Mouse (Mus musculus) kidney, embryonic 16.5 days (tissue): ENCODE results near the gene Rufy2. TPM values are rescaled to one million over a fixed set of nuclear protein-coding genes. Genes with fewer than 3 reads are reported as not detected.
A peak's percentile ranks its signal among the peaks of the same experiment; 100 is the strongest.
"Not testable (repeated sequence)": the region's sequence is repeated elsewhere in the genome, so short reads cannot be mapped to it uniquely, and the experiment has no call there.

ENCODE experiments used
- ATAC-seq: fragments of 200-750 bp; cut with Nextera tagmentation; 2 replicates; pipeline ENCODE4 v1.8.0; 2017; ENCODE audit warnings: moderate TSS enrichment; ENCODE audit not compliant: low FRiP score, low TSS enrichment
- H3K27ac ChIP-seq: fragments of 300-500 bp; sonication (generic); 2 replicates; pipeline ENCODE4 v1.5.1; 2014; ENCODE audit warnings: low read length
- H3K27me3 ChIP-seq: fragments of 300-500 bp; sonication (generic); 2 replicates; pipeline ENCODE4 v1.6.1; 2014; ENCODE audit warnings: low read length, control low read depth, mixed read lengths; ENCODE audit not compliant: insufficient read depth
- H3K36me3 ChIP-seq: fragments of 300-500 bp; sonication (generic); 2 replicates; pipeline ENCODE4 v1.6.1; 2014; ENCODE audit warnings: low read length, control low read depth, mixed read lengths; ENCODE audit not compliant: insufficient read depth
- H3K4me1 ChIP-seq: fragments of 300-500 bp; sonication (generic); 2 replicates; pipeline ENCODE4 v1.6.1; 2014; ENCODE audit warnings: low read length, control low read depth, mixed read lengths; ENCODE audit not compliant: insufficient read depth
- H3K4me2 ChIP-seq: fragments of 300-500 bp; sonication (generic); replicated peaks from 2 replicates; pipeline ENCODE4 v1.6.1; 2014; ENCODE audit warnings: low read depth, low read length
- H3K4me3 ChIP-seq: fragments of 300-500 bp; sonication (generic); 2 replicates; pipeline ENCODE4 v1.5.1; 2014; ENCODE audit warnings: mild to moderate bottlenecking, low read length
- H3K9ac ChIP-seq: fragments of 300-500 bp; sonication (generic); replicated peaks from 2 replicates; pipeline ENCODE4 v1.6.1; 2014; ENCODE audit warnings: low read length
- H3K9me3 ChIP-seq: fragments of 300-500 bp; sonication (generic); 2 replicates; pipeline ENCODE4 v1.6.1; 2016; ENCODE audit warnings: low read length, control low read depth
- WGBS: fragments of 180-500 bp; shearing (Covaris S2); extraction: QIAGEN DNeasy Blood & Tissue Kit; methylation state at CpG from one replicate; pipeline ENCODE4 v1.1.7; 2014; 5-methylcytosine and 5-hydroxymethylcytosine counted together
- polyA plus RNA-seq: library from polyadenylated mRNA; unstranded; fragments of >200 nt; fragmentation: Nextera tagmentation; extraction: Ambion mirVana; gene quantifications from 2 replicates; pipeline ENCODE4 v1.2.1, GENCODE M21; 2015

Rufy2 gene
- polyA plus RNA-seq, 1 experiment from 2014 or later = 23.0 TPM

GRCm38 (mm10) chr10:63039867-63040628 is 60.0 kb downstream of the Rufy2 start:
- no peak overlapping the region for H3K4me2 ChIP-seq
- WGBS = 87% methylated on average over 5 of the region's 5 CpGs
- no peak overlapping the region; the same call in 1 of the 2 replicates for H3K27ac ChIP-seq
- ATAC-seq = no peak
- H3K27me3 ChIP-seq = no peaks in the 10 kb centered on the region
- no peak overlapping the region for H3K4me3 ChIP-seq
- no peak overlapping the region for H3K9ac ChIP-seq
- H3K4me1 ChIP-seq = no peaks in the 10 kb centered on the region
- H3K36me3 ChIP-seq = no peaks in the 10 kb centered on the region
- no peaks in the 10 kb centered on the region for H3K9me3 ChIP-seq

- Histone ChIP-seq H3K9me3 (no peaks in the 10 kb centered on the region), H3K36me3 (no peaks in the 10 kb centered on the region), H3K27ac (no peak overlapping the region), H3K4me3 (no peak overlapping the region), H3K9ac (no peak overlapping the region), H3K27me3 (no peaks in the 10 kb centered on the region), H3K4me1 (no peaks in the 10 kb centered on the region), H3K4me2 (no peak overlapping the region)
- ATAC-seq = no peak
- 75% methylated on average over 3 of the region's 3 CpGs for WGBS
Observed at GRCm38 (mm10) chr10:63043154-63043553, 63.1 kb downstream of the Rufy2 start.

- Histone ChIP-seq H3K4me1 (no peaks in the 10 kb centered on the region), H3K4me3 (no peak overlapping the region), H3K27ac (no peak overlapping the region), H3K36me3 (no peaks in the 10 kb centered on the region), H3K9me3 (no peaks in the 10 kb centered on the region), H3K27me3 (no peaks in the 10 kb centered on the region), H3K9ac (no peak overlapping the region), H3K4me2 (no peak overlapping the region)
- ATAC-seq = no peak
- WGBS = 83% methylated on average over 8 of the region's 8 CpGs
Observed at GRCm38 (mm10) chr10:63047751-63048150, 67.7 kb downstream of the Rufy2 start.

GRCm38 (mm10) chr10:63049106-63049505 is 69.1 kb downstream of the Rufy2 start:
- Histone ChIP-seq H3K27ac (no peak overlapping the region), H3K4me3 (no peak overlapping the region), H3K4me1 (no peaks in the 10 kb centered on the region), H3K27me3 (no peaks in the 10 kb centered on the region), H3K9me3 (no peaks in the 10 kb centered on the region), H3K9ac (no peak overlapping the region), H3K36me3 (no peaks in the 10 kb centered on the region), H3K4me2 (no peak overlapping the region)
- 83% methylated on average over 1 of the region's 2 CpGs for WGBS
- ATAC-seq = no peak

- Histone ChIP-seq H3K4me3 (no peak overlapping the region), H3K9me3 (no peaks in the 10 kb centered on the region), H3K4me1 (no peaks in the 10 kb centered on the region), H3K36me3 (no peaks in the 10 kb centered on the region), H3K27me3 (no peaks in the 10 kb centered on the region), H3K27ac (no peak overlapping the region), H3K4me2 (no peak overlapping the region), H3K9ac (no peak overlapping the region)
- ATAC-seq = no peak
- 73% methylated on average over 7 of the region's 7 CpGs for WGBS
Observed at GRCm38 (mm10) chr10:63051267-63051666, 71.2 kb downstream of the Rufy2 start.

GRCm38 (mm10) chr10:63052011-63052410 is 72.0 kb downstream of the Rufy2 start:
- Histone ChIP-seq H3K9me3 (no peaks in the 10 kb centered on the region), H3K27me3 (no peaks in the 10 kb centered on the region), H3K9ac (no peak overlapping the region), H3K36me3 (no peaks in the 10 kb centered on the region), H3K4me1 (no peaks in the 10 kb centered on the region), H3K4me3 (no peak overlapping the region), H3K27ac (no peak overlapping the region), H3K4me2 (no peak overlapping the region)
- 82% methylated on average over 6 of the region's 6 CpGs for WGBS
- no peak for ATAC-seq

GRCm38 (mm10) chr10:63053007-63053406 is 73.0 kb downstream of the Rufy2 start:
- ATAC-seq = no peak
- 62% methylated on average over 6 of the region's 6 CpGs for WGBS
- H3K27me3 ChIP-seq = no peaks in the 10 kb centered on the region
- H3K9ac ChIP-seq = no peak overlapping the region
- H3K9me3 ChIP-seq = no peaks in the 10 kb centered on the region
- H3K36me3 ChIP-seq = no peaks in the 10 kb centered on the region
- no peak overlapping the region for H3K4me3 ChIP-seq
- H3K27ac ChIP-seq = no peak overlapping the region
- no peak overlapping the region for H3K4me2 ChIP-seq
- H3K4me1 ChIP-seq = no peaks in the 10 kb centered on the region

GRCm38 (mm10) chr10:63054071-63054470 is 74.0 kb downstream of the Rufy2 start:
- WGBS = 83% methylated on average over 6 of the region's 6 CpGs
- H3K4me1 ChIP-seq, H3K9me3 ChIP-seq, H3K36me3 ChIP-seq, H3K27ac ChIP-seq, H3K4me2 ChIP-seq, ATAC-seq, H3K9ac ChIP-seq, H3K4me3 ChIP-seq, H3K27me3 ChIP-seq: not testable (repeated sequence)

- Histone ChIP-seq H3K36me3 (no peaks in the 10 kb centered on the region), H3K9me3 (no peaks in the 10 kb centered on the region), H3K4me1 (no peaks in the 10 kb centered on the region), H3K27ac (no peak overlapping the region), H3K4me2 (no peak overlapping the region), H3K27me3 (no peaks in the 10 kb centered on the region), H3K4me3 (no peak overlapping the region), H3K9ac (no peak overlapping the region)
- WGBS = 78% methylated on average over 2 of the region's 2 CpGs
- ATAC-seq = no peak
Observed at GRCm38 (mm10) chr10:63054586-63054985, 74.6 kb downstream of the Rufy2 start.

GRCm38 (mm10) chr10:63056966-63057750 is 77.1 kb downstream of the Rufy2 start:
- H3K4me3 ChIP-seq = no peak overlapping the region
- no peak overlapping the region for H3K27ac ChIP-seq
- H3K9me3 ChIP-seq = no peaks in the 10 kb centered on the region
- no peak overlapping the region for H3K9ac ChIP-seq
- H3K4me2 ChIP-seq = peak overlapping the region; percentile 31
- H3K4me1 ChIP-seq = 0 out of 2 replicates have a peak, but pooled peaks cover 8% of the 10 kb centered on the region
- 35% methylated on average over 24 of the region's 24 CpGs for WGBS
- no peaks in the 10 kb centered on the region for H3K36me3 ChIP-seq
- ATAC-seq = peak; percentile 60; the same call in 1 of the 2 replicates
- H3K27me3 ChIP-seq = no peaks in the 10 kb centered on the region
